Mouse (Mus musculus) CH12.LX (cell line): Measurements from ENCODE around the gene Nbas. TPM values are rescaled to one million over a fixed set of nuclear protein-coding genes. Genes with fewer than 3 reads are reported as not detected.

Source experiments
- DNase-seq: peaks from one replicate; pipeline ENCODE4 v3.0.0-alpha.2; 2013; ENCODE audit errors: extremely low read depth
- H3K27ac ChIP-seq: 2 replicates; pipeline ENCODE4 v1.5.1; 2012; ENCODE audit warnings: low read depth, mild to moderate bottlenecking, control low read depth, moderate library complexity; ENCODE audit not compliant: insufficient read depth
- H3K27me3 ChIP-seq: replicated peaks from 2 replicates; pipeline ENCODE3; 2012; ENCODE audit warnings: inconsistent platforms
- H3K36me3 ChIP-seq, 2 experiments: replicated peaks in 1 of 2; 2 replicates each; pipeline versions ENCODE3 to v1.6.1; 2012; ENCODE audit warnings: inconsistent platforms in 1 of 2, low read length in 1 of 2, mild to moderate bottlenecking in 1 of 2, mixed read lengths in 1 of 2, moderate library complexity in 1 of 2; ENCODE audit not compliant: control insufficient read depth in 1 of 2, insufficient read depth in 1 of 2
- H3K4me1 ChIP-seq, 2 experiments: 2 replicates each; pipeline ENCODE4 v1.6.1; 2012; ENCODE audit warnings: inconsistent platforms in 1 of 2, moderate library complexity in 1 of 2; ENCODE audit not compliant: insufficient read depth in 2 of 2, control insufficient read depth in 1 of 2
- H3K4me2 ChIP-seq: 2 replicates; pipeline ENCODE4 v1.6.1; 2012; ENCODE audit warnings: low read depth, mild to moderate bottlenecking, control low read depth; ENCODE audit not compliant: poor library complexity, insufficient read depth, severe bottlenecking
- H3K4me3 ChIP-seq, 3 experiments: fragments of 150-350 bp in 1 of 3; sonication (generic) in 1 of 3; replicated peaks in 1 of 3; 2 replicates each; pipeline versions ENCODE3 to v1.5.1; 2011 to 2012; ENCODE audit warnings: low read depth in 2 of 3, low read length in 2 of 3, mild to moderate bottlenecking in 2 of 3, moderate library complexity in 2 of 3, control low read depth in 1 of 3, improper control_type of control experiment in 1 of 3, inconsistent platforms in 1 of 3, mixed read lengths in 1 of 3; ENCODE audit not compliant: poor library complexity in 1 of 3
- H3K79me2 ChIP-seq: replicated peaks from 2 replicates; pipeline ENCODE4 v1.6.1; 2012; ENCODE audit warnings: mild to moderate bottlenecking, moderate library complexity; ENCODE audit not compliant: control insufficient read depth, poor library complexity, insufficient read depth, severe bottlenecking; ENCODE audit errors: extremely low read depth
- H3K9ac ChIP-seq: 2 replicates; pipeline ENCODE4 v1.6.1; 2012; ENCODE audit warnings: low read depth, mild to moderate bottlenecking, control low read depth, moderate library complexity; ENCODE audit not compliant: insufficient read depth
- H3K9me3 ChIP-seq: replicated peaks from 2 replicates; pipeline ENCODE3; 2012; ENCODE audit warnings: low read length, inconsistent platforms, mixed read lengths
- CTCF ChIP-seq, 2 experiments: IDR thresholded peaks in 1 of 2; conservative IDR thresholded peaks in 1 of 2; 2 replicates each; pipeline ENCODE4 v1.5.1; 2011 to 2012; ENCODE audit warnings: low read depth in 2 of 2, low read length in 2 of 2, improper control_type of control experiment in 1 of 2, inconsistent platforms in 1 of 2, mild to moderate bottlenecking in 1 of 2, moderate library complexity in 1 of 2
- EP300 ChIP-seq: IDR thresholded peaks from 2 replicates; pipeline ENCODE4 v1.6.1; 2011; ENCODE audit warnings: low read length, improper control_type of control experiment
- ETS1 ChIP-seq: conservative IDR thresholded peaks from 2 replicates; pipeline ENCODE4 v1.6.1; 2012; ENCODE audit warnings: low read depth, mild to moderate bottlenecking, inconsistent platforms, low read length, improper control_type of control experiment, moderate library complexity
- IRF4 ChIP-seq: IDR thresholded peaks from 2 replicates; pipeline ENCODE4 v1.6.1; 2014; ENCODE audit warnings: low read depth, mild to moderate bottlenecking, inconsistent platforms, low read length, improper control_type of control experiment
- JUN ChIP-seq: IDR thresholded peaks from 2 replicates; pipeline ENCODE4 v1.6.1; 2011; ENCODE audit warnings: low read depth, mild to moderate bottlenecking, low read length, improper control_type of control experiment, moderate library complexity; ENCODE audit not compliant: insufficient read depth
- JUND ChIP-seq: conservative IDR thresholded peaks from 2 replicates; pipeline ENCODE4 v1.6.1; 2011; ENCODE audit warnings: low read depth, low read length, improper control_type of control experiment
- MAFK ChIP-seq: IDR thresholded peaks from 2 replicates; pipeline ENCODE4 v1.6.1; 2011; ENCODE audit warnings: low read length, improper control_type of control experiment; ENCODE audit not compliant: insufficient replicate concordance
- MAZ ChIP-seq: IDR thresholded peaks from 2 replicates; pipeline ENCODE4 v1.6.1; 2012; ENCODE audit warnings: low read depth, mild to moderate bottlenecking, inconsistent platforms, low read length, improper control_type of control experiment, moderate library complexity
- MYC ChIP-seq: IDR thresholded peaks from 2 replicates; pipeline ENCODE4 v1.6.1; 2011; ENCODE audit warnings: low read depth, mild to moderate bottlenecking, improper control_type of control experiment, low read length
- NELFE ChIP-seq: IDR thresholded peaks from 2 replicates; pipeline ENCODE4 v1.6.1; 2011; ENCODE audit warnings: low read depth, low read length, improper control_type of control experiment
- NRF1 ChIP-seq: IDR thresholded peaks from 2 replicates; pipeline ENCODE4 v1.6.1; 2014; ENCODE audit warnings: low read depth, mild to moderate bottlenecking, inconsistent platforms, low read length, improper control_type of control experiment, moderate library complexity
- POLR2A ChIP-seq: IDR thresholded peaks from 2 replicates; pipeline ENCODE4 v1.6.1; 2011; ENCODE audit warnings: low read depth, mild to moderate bottlenecking, improper control_type of control experiment, low read length
- POLR2AphosphoS2 ChIP-seq: IDR thresholded peaks from 2 replicates; pipeline ENCODE4 v1.6.1; 2011; ENCODE audit warnings: low read depth, low read length, improper control_type of control experiment
- RCOR1 ChIP-seq: conservative IDR thresholded peaks from 2 replicates; pipeline ENCODE4 v1.6.1; 2012; ENCODE audit warnings: low read depth, mild to moderate bottlenecking, inconsistent platforms, low read length, improper control_type of control experiment
- SMC3 ChIP-seq: IDR thresholded peaks from 2 replicates; pipeline ENCODE4 v1.6.1; 2011; ENCODE audit warnings: low read depth, low read length, improper control_type of control experiment
- ZKSCAN1 ChIP-seq: IDR thresholded peaks from 2 replicates; pipeline ENCODE4 v1.6.1; 2012; ENCODE audit warnings: low read depth, inconsistent platforms, low read length, improper control_type of control experiment, borderline replicate concordance
- dilution Hi-C: fragments of 300-500 bp; cut with MboI; formaldehyde crosslinking; loops from 2 replicates; pipeline ENCODE4 v1.14.3; 2020; ENCODE audit warnings: low sequenced_read_pairs; ENCODE audit not compliant: extremely low pct_unique_long_range_greater_than_20kb, extremely low pct_ligation_motif_present
- in situ Hi-C: fragments of 300-500 bp; cut with MboI; formaldehyde crosslinking; loops from 3 replicates; pipeline ENCODE4 v1.14.3; 2019; ENCODE audit warnings: low sequenced_read_pairs, low pct_ligation_motif_present, low pct_unique_long_range_greater_than_20kb, mixed read lengths
- polyA plus RNA-seq: library from polyadenylated mRNA; unstranded; fragments of >175 nt; gene quantifications from 2 replicates; pipeline ENCODE4 v1.2.1, GENCODE M21; 2012; ENCODE audit warnings: low read depth; ENCODE audit not compliant: insufficient read length
- total RNA-seq, 2 experiments: library from RNA; depleted of rRNA; stranded (reverse); fragments of 300-350 nt in 1 of 2; fragments of >200 nt in 1 of 2; gene quantifications; 2 replicates each; pipeline ENCODE4 v1.2.3; 2012 to 2014

Gene Nbas
- total and polyA plus RNA-seq, 3 experiments, result 16.9 to 51.6 (median 22.1) TPM

DNA sequence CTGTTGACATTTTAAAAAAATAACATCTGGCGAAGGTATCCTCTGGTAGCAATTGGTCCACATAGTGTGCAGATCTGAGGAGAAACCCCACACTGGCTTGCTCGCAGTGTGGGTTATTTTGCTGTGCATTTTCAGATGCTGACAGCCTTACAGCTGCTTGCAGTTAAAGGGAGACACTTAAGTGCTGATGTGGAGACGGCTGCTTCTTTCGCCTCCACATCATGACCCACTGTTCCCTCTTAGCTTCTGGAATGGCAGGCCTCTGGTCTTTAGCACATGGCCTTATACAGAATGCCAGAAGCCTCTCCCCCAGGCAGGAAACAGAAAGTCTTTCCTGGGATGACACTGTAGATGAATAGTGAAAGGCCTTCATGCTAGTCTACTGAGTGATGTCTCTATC is 306.2 kb downstream of the Nbas start:
- Histone ChIP-seq H3K36me3 (peaks cover 9 to 19% of the 10 kb centered on the region in 2 experiments), H3K27ac (no peak overlapping the region), H3K4me1 (peaks cover 13 to 55% of the 10 kb centered on the region in 2 experiments), H3K79me2 (no peaks in the 10 kb centered on the region), H3K4me2 (no peak overlapping the region), H3K9ac (no peak overlapping the region), H3K27me3 (no peaks in the 10 kb centered on the region)
- in situ Hi-C loops (no loop called here), dilution Hi-C loops (no loop called here)
- TF ChIP-seq JUN (no peak), JUND (no peak), NRF1 (no peak), POLR2AphosphoS2 (no peak), MYC (no peak), MAZ (no peak), IRF4 (no peak), CTCF (conservative IDR thresholded peaks at IDR 0.05 in 1 of 2, IDR thresholded peaks at IDR 0.05 in 1 of 2; ENCODE audit: low read depth in 2 of 2, low read length in 2 of 2) (no peak), POLR2A (no peak)
- TF ChIP-seq, all 38 proteins: peak for 0
- Histone ChIP-seq H3K9me3 (peaks cover 4% of the 10 kb centered on the region), H3K4me3 (no peak overlapping the region)
- DNase-seq, result no peak

- H3K36me3 ChIP-seq, result peaks cover 9 to 27% of the 10 kb centered on the region in 2 experiments
- no peak overlapping the region for H3K27ac ChIP-seq
- H3K4me1 ChIP-seq, result peaks cover 13 to 63% of the 10 kb centered on the region in 2 experiments
- H3K9ac ChIP-seq, result no peak overlapping the region
- peak; percentile 64 for DNase-seq
- no peaks in the 10 kb centered on the region for H3K27me3 ChIP-seq
- H3K4me2 ChIP-seq, result no peak overlapping the region
- dilution Hi-C loops (no loop called here), in situ Hi-C loops (no loop called here)
- TF ChIP-seq MAFK, result peak; percentile 81; the same call in 1 of the 2 replicates
- no peak for TF ChIP-seq SMC3
- no peak for TF ChIP-seq RCOR1
- 0 out of 2 replicates have a peak, but pooled peaks have one; percentile 21 for TF ChIP-seq ETS1
- no peak for TF ChIP-seq NELFE
- no peak for TF ChIP-seq EP300
- no peak for TF ChIP-seq ZKSCAN1
- H3K9me3 ChIP-seq, result peaks cover 6% of the 10 kb centered on the region
- no peaks in the 10 kb centered on the region for H3K79me2 ChIP-seq
- no peak overlapping the region for H3K4me3 ChIP-seq
Measured at GRCm38 (mm10) chr12:13575605-13576600, 307.0 kb downstream of the Nbas start.
